Mouse (Mus musculus) layer of hippocampus, postnatal 10 days (tissue): ENCODE data around the gene Mmgt2. TPM values are rescaled to one million over a fixed set of nuclear protein-coding genes. Genes with fewer than 3 reads are reported as not detected.

Experiments
- DNase-seq, 2 experiments: peaks; one replicate each; pipeline ENCODE4 v3.0.0; 2021; ENCODE audit warnings: low spot score in 2 of 2
- total RNA-seq, 2 experiments: library from RNA; stranded (reverse); gene quantifications; 2 replicates each; pipeline ENCODE4 v1.2.3; 2021

Gene Mmgt2
- total RNA-seq, 2 experiments from 2014 or later = 19.1 to 23.4 TPM

GRCm38 (mm10) chr11:62693299-62694184 lies 45.1 kb downstream of the Mmgt2 start:
- DNase-seq = peak in 1 of 2 experiments; percentile 38

GRCm38 (mm10) chr11:62695126-62695525 lies 46.7 kb downstream of the Mmgt2 start:
- no peak for DNase-seq

DNA sequence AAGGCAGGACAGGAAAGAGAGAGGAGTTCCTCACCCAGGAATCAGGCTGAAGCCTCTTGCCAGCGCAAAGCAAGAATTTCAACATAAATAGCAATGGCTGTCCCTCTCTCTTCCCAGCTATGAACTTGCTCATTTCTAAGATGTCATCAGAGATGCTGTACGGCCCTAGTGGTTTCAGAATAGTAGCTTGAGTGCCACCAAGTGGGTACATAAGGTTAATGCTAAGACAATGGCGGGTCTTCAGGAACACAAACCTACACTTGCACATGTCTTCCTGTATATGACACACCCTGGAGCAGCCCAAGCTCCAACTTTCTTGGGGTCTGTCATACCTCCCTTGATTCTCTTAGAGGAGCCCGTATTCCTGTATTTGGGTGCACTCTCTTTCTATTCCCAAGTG lies 51.3 kb downstream of the Mmgt2 start:
- DNase-seq = no peak

DNA sequence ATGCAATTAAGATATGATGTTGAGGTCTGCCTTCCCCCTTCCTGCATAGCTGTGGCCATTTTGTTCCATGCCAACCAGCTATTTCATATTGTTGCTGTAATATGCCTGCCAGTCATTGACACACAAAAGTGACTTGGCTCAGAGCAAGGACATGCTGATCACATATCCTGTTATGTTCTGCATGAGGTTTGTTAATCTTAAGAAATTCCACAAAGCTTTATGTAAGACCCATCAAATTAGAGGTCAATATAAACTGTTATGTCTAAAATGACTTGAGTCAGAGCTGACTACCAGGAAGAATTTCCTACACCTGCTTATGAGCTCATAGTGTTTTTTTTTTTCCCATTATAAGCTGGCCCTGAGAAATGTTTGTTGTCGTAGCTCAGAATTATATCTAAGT lies 52.8 kb downstream of the Mmgt2 start:
- no peak for DNase-seq

GRCm38 (mm10) chr11:62706141-62706540 lies 57.7 kb downstream of the Mmgt2 start:
- no peak for DNase-seq

DNA sequence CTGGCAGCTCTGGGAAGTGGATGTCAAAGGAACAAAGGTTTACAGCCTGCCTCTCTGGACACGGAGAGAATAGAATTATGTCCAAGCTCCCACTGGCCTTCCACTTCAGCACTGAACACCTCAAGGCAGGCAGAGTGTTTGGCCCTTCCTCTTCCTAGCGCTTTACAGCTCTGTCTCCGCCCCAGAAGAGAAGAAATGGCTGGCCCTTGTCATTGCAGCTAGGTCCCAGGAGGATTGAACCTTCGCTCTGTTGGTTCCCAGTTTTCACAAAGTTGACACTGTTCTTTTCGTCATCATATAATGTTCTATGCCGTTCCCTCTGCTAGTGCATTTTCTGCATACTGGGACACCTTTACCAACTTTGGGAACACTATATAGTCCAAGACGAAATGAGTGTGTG lies 59.8 kb downstream of the Mmgt2 start:
- no peak for DNase-seq

DNA sequence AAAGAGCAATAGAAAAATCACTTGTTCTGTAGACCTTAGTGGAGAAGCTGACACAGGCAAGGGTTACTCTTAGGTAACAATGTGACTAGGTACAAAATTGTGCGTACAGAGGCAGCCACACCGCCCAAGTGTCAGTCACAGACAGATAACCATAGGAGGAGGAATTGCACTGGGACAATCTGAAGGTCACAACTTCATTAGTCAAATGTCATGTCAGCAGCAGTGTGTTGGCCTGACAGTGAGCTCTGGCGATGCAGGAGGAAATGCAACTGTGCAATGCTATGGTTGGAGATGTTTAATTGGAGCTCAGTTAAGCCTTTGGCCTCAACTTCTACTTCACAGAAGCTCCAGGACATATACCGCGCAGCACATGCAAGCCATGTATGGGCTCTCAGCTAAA lies 62.2 kb downstream of the Mmgt2 start:
- no peak for DNase-seq

Other genes starting within 250 kb of the Mmgt2 start
- gene Pigl, start 190.2 kb upstream of the Mmgt2 start, total RNA-seq = 1 to 10 TPM; 7.0 to 7.6 TPM
- gene Ncor1, start 190.1 kb upstream of the Mmgt2 start, total RNA-seq = 100 to 1,000 TPM; 250 to 284 TPM
- gene Cenpv, start 109.4 kb upstream of the Mmgt2 start, total RNA-seq = 10 to 100 TPM; 41.5 to 44.4 TPM
- 1,000 to 10,000 TPM; 1,541 to 1,698 TPM for gene Ubb, start 97.5 kb upstream of the Mmgt2 start, total RNA-seq
- gene Trpv2, start 74.2 kb upstream of the Mmgt2 start, total RNA-seq = 10 to 100 TPM; 26.1 to 26.3 TPM
- gene Lrrc75a, start 141 bp upstream of the Mmgt2 start, total RNA-seq = 10 to 100 TPM; 10.7 to 11.3 TPM
- gene Zfp287, start 83.2 kb downstream of the Mmgt2 start, total RNA-seq = 10 to 100 TPM; 17.8 to 19.9 TPM
- gene Gm10428, start 104.4 kb downstream of the Mmgt2 start, total RNA-seq = not detected
- 10 to 100 TPM; 20.8 to 21.7 TPM for gene Zfp286, start 140.8 kb downstream of the Mmgt2 start, total RNA-seq
- 1 to 10 TPM; 5.3 to 5.5 TPM for gene Trim16, start 171.6 kb downstream of the Mmgt2 start, total RNA-seq
- gene Fbxw10, start 198.4 kb downstream of the Mmgt2 start, total RNA-seq = under 1 TPM; 0.51 to 0.53 TPM
- 10 to 100 TPM; 24.5 to 25.3 TPM for gene Tvp23b, start 230.8 kb downstream of the Mmgt2 start, total RNA-seq